Mouse (Mus musculus) T-helper 17 cell (primary cell): ENCODE data around the gene Sbds.

Source experiments
- in situ Hi-C, 2 experiments: fragments of 300-600 bp; cut with MboI, MseI; formaldehyde crosslinking; loops; 1 replicate in 1 of 2; 2 replicates in 1 of 2; pipeline ENCODE4 v1.15.1; 2025; ENCODE audit warnings: high pct_unique_total_duplicates in 2 of 2

Gene Sbds

GRCm38 (mm10) chr5:130257303-130257702 is 2.0 kb upstream of the Sbds start:
- in situ Hi-C loops: loop anchor here (5.0 to 25.0 kb wide), 3 partner anchors 1070 to 1245 kb away; partner anchors contain the start of genes Ran (in 1 of the 2) and Stx2 (in 1 of the 2)

DNA sequence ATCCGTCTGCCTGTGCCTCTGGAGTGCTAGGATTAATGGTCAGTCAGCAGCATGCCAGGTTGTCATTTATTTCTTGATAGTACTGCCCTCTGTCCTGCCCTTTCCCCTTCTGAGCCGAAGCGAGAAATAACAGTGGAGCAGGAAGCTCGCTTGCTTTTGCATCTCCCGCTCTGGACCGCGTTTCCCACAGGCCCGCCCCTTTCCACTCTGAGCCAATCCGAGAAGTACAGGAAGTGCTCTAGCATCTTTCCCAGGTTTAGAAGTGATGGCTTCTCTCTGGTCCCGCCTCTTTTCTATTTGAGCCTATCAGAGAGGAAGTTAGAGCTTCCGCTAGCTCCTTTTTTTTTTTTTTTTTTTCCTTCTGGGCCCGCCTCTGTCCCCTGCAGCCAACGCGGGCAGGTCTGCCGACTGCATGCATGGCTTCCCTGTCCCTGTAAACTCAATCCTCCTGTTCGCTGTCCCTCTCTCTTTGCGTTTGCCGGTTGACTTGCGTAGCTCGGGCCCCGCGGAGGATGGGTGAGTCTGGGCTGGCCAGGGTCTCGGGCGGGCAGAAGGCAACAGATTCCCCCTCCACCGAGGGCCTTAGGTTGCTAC is 1.4 kb upstream of the Sbds start:
- in situ Hi-C loops: loop anchor here (5.0 to 25.0 kb wide), 3 partner anchors 1069 to 1244 kb away; partner anchors contain the start of genes Ran (in 1 of the 2) and Stx2 (in 1 of the 2)

GRCm38 (mm10) chr5:130255799-130256525 is 632 bp upstream of the Sbds start:
- in situ Hi-C loops: loop anchor here (5.0 to 25.0 kb wide), 3 partner anchors 1069 to 1244 kb away; partner anchors contain the start of genes Ran (in 1 of the 2) and Stx2 (in 1 of the 2)

DNA sequence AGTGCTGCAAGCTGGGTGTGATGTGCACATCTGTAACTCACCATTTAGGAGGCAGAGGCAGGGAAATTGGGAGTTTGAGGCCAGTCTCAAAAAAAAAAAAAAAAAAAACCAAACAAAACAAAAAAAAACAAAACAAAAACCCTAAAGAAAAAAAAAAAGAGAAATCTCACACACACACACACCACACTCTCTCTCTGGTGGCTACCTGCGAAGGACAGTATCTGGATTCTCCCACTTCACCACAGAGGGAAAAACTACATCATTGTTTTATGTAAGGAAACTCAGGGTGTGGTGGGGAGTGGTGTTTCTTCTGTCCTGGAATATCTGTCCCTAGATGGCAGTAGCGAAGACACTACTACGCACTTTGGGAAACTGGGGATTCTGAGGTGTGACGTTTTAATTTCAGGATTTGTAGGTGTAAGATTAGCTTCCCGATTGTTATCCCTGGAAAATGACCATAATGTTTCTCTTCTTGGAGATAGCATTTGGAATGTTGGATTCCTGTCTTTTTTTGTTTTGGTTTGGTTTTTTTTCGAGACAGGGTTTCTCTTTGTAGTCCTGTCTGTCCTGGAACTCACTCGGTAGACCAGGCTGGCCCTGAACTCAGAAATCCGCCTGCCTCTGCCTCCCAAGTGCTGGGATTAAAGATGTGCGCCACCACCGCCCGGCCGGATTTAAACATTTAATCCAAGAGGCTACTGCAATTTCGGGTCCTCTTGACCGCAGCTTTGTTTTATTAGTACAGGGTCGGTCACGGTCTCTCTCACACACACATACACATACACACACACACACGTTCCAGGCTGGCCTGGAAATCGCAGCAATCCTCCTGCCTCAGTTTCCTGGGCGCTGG is 940 bp downstream of the Sbds start:
- in situ Hi-C loops: loop anchor here (5.0 to 25.0 kb wide), 3 partner anchors 1067 to 1242 kb away; partner anchors contain the start of genes Ran (in 1 of the 2) and Stx2 (in 1 of the 2)

DNA sequence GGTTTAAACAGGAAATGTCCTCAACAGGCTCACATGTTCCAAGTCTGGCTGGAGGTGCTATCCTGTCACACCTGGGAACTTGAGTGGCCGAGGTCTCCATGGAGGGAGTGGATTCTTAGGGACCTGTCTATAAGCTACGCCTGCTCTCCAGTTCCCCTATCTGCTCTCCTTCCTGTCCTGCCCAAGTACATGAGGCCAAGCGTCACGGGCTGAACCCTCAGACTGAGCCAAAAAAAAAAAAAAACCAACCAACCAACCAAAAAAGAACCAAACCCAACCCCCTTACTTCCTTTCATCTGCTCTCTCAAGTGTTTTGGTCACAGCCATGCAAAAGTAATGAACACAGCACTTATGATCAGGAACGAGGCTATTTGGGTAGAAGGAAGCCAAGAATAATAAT is 7.5 kb downstream of the Sbds start:
- in situ Hi-C loops: no loop called here

DNA sequence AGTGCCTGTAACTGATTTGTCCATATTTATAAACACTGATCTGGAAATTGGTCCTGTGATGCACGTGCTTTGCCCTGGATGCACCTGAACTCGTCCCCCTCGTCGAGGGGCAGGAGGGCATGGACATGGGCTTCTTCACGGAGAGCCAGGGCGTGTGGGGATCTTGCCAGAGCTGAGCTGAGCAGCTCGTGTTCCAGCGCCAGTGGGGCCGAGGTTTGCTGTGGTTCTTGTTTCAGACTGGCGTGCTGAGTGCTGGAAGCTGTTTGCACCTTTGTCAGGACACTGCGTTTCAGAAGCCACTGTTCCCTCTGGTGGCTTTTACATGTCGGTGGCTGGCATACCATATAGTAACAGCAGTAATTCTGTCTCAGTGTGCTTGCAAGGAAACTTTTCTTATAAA is 13.9 kb downstream of the Sbds start:
- in situ Hi-C loops: no loop called here

GRCm38 (mm10) chr5:130239856-130240255 is 15.5 kb downstream of the Sbds start:
- in situ Hi-C loops: no loop called here

GRCm38 (mm10) chr5:130239236-130239635 is 16.1 kb downstream of the Sbds start:
- in situ Hi-C loops: no loop called here

- in situ Hi-C loops: no loop called here
These were observed 19.0 kb downstream of the Sbds start for GRCm38 (mm10) chr5:130236302-130236701.

- in situ Hi-C loops: loop anchor here (5.0 to 10.0 kb wide), 2 partner anchors 443 to 456 kb away; partner anchors contain the start of gene Psph (in 1 of the 2)
These were observed 27.2 kb downstream of the Sbds start for GRCm38 (mm10) chr5:130228120-130228519.

DNA sequence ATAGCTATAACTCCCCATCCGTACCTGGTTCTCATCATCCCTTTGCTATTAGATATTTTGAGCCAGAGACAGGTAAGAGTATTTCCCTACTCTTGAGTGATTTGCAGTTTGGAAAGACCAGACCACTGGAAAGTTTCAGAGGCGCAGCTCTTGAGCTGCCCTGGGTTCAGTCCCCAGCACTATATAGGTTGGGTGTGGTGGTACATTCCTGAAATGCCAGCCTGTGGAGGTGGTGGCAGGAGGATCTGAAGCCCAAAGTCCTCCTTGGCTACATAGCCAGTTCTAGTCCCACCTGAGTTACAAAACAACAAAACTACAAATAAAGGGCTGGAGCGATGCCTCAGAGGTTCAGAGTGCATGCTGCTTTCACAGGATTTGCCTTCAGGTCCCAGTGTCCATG is 28.5 kb downstream of the Sbds start:
- in situ Hi-C loops: loop anchor here (5.0 to 10.0 kb wide), 2 partner anchors 442 to 454 kb away; partner anchors contain the start of gene Psph (in 1 of the 2)

- in situ Hi-C loops: loop anchor here (5.0 to 10.0 kb wide), 2 partner anchors 50 to 438 kb away; partner anchors contain the start of genes Psph (in 1 of the 2) and Rabgef1 (in 1 of the 2)
These were observed 33.0 kb downstream of the Sbds start for GRCm38 (mm10) chr5:130222146-130223004.

DNA sequence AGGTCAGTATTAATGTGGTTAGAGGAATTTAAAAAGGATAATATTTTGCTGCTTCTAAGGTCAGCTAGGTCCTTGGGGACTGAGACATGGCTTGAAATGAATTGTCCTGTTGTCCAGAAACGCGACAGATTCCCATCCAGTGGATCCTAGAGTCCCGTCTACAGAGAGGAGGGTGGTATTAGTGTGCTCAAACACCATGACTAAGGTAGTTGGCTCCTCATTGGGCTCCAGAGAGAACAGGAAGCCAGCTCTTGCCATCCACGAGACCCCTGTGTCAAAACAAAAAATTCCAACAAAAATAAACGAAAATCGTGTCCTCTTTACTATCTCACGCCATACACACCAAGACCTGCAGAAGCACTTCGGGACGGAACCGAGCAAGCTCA is 33.6 kb downstream of the Sbds start:
- in situ Hi-C loops: loop anchor here (5.0 to 10.0 kb wide), 2 partner anchors 49 to 437 kb away; partner anchors contain the start of genes Psph (in 1 of the 2) and Rabgef1 (in 1 of the 2)

DNA sequence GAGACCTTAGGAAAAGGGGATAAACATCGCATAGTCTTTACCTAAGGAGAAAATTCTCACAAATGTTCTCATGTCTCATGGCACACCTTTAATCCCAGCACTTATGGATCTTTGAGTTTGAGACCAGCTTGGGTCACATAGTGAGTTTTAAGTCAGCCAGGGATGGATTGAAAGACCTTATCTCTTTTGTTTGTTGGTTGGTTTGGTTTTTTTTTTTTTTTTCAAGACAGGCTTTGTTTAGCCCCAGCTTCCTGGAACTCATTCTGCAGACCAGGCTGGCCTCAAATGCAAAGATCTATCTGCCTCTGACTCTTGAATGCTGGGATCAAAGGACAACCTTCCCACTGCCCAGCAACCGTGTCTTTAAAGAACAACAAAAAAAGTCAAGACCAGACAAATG is 34.0 kb downstream of the Sbds start:
- in situ Hi-C loops: loop anchor here (5.0 to 10.0 kb wide), 2 partner anchors 49 to 437 kb away; partner anchors contain the start of genes Psph (in 1 of the 2) and Rabgef1 (in 1 of the 2)

DNA sequence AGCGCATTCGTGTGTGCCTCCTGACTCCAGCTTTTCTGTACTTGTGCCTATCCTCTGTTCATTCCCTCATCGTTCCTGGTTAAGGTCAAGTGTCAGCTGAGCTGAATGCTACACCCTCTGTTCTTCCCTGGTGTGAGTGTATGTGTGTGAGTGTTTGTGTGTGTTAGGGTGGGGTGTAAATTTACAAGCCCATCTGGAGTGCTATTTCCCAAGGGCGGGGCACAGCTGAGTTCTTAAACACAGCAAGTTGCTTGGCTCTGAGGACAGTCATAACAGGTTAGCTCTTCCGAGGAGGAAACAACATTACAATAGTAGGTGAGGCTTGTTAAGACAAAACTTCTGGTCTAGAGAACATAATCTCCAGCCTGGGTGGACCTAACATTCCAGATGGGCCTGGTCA is 37.0 kb downstream of the Sbds start:
- in situ Hi-C loops: no loop called here

DNA sequence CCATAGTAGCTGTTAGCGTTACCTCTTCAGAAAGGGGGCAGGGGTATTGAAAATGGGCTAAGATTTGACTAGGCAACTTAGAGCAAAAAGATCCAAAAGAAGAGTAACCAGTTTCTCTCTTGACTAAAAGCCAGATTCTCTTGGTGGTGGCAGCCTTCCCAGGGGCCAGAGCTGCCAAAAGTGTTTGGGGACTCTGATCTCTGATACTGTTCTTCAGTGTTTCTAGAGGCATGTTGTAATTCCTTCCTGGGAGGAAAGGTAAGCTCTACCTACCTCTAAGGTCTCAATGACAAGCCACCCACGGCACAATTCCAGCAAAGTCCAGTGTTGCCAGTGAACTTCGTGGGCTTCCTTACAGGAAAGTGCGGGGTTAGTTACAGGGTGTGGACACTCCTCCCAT is 37.9 kb downstream of the Sbds start:
- in situ Hi-C loops: no loop called here

GRCm38 (mm10) chr5:130216781-130217180 is 38.5 kb downstream of the Sbds start, which contains the start of gene Tmem248:
Gene Tmem248, plus strand, starts transcription at chr5:130217081.
- in situ Hi-C loops: no loop called here

DNA sequence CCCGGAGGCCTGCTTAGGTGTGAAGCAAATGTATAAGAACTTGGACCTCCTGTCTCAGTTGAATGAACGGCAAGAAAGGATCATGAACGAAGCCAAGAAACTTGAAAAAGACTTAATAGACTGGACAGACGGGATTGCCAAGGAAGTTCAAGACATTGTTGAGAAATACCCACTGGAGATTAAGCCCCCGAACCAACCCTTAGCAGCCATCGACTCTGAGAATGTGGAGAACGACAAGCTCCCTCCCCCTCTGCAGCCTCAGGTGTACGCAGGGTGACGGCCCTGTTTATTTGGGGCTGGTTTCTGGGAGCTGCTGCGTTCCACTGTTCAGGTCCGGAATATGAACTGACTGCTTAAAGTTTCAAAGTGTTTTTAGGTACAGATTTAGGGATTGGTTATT is 42.4 kb downstream of the Sbds start:
- in situ Hi-C loops: no loop called here

DNA sequence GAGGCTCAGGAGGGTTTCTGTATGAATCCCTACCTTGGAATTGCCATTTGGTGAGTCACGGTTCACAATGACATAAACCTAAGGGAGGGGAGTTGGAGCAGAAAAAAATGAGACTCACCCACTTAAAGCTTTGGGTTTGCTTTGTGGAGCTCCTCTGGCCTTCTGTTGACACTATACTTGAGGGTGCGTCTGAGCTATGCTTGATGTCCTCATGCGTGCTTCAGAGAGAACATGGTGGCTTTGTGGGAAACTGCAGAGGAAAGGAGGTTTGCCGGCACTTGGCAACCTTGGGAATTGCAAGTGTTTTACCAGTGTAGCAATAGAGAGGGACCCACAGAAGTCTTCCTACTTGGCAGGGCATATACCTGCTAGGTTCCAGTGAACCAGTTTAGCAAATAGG is 48.0 kb downstream of the Sbds start:
- in situ Hi-C loops: no loop called here

DNA sequence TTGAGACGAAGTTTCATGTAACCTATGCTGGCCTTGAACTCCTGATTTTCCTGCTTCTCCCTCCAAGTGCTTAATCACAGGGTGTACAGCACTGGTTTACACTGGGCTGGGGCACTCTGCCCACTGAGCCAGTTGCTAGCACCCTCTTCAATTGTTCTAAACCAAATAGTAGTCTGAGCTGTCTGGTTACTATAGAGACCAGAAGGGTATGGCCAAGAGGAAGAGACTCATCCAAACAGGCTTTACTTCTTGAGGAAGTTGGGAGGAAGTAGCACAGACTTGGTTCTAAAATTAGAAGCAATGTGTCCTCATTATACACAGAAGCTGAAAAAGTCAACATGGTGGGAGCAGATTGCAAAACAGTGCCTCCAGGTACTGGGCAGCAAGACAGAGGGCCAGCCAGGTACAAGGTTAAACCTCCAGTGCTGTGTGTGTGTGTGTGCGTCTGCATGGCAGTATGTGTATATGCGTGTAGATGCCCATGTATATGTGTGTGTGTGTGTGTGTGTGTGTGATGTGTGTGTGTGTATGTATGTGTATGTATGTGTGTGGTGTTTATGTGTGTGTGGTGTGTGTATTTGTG is 49.8 kb downstream of the Sbds start:
- in situ Hi-C loops: no loop called here
